8 mouse cellular contexts compared by ENCODE assay signal in the genomic region with DNA sequence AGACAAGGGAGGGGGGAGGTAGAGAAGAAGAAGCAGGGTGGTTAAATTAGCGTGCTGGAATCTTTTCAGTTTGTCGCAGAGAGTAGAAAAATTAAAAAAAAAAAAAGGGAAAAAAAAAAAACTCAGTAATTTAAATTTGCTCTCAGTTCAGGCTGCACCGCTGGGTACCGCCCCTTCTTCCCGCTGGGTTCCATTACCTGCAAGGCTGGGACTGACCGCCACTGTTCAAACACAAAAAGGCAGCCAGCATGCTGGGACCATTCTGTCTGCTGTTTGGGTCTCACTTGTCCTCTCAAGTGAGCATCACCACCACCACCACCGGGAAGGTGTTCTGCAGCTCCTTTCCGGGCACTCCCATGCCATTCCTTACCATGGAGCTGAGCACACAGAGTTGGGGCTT.
DNase-seq lines count a peak whose midpoint lies in the region; ATAC-seq lines count a peak whose summit lies in the region.
"Had no signal": no experiment of that assay in that cellular context is flagged by ENCODE, and none has a peak within 500 bp of the region (broad histone marks: within the 10 kb centered on the region; RNA-seq: fewer than 3 reads in every experiment).

No protein-coding gene starts in this region.

- no peak overlapping the region for H3K4me3 ChIP-seq in kidney, embryonic 14.5 days (ENCODE audit: low read length)
- H3K4me3 ChIP-seq in forebrain, embryonic 10.5 days, result peak overlapping the region; percentile 39
- H3K4me3 ChIP-seq in hindbrain, embryonic 15.5 days, result peak overlapping the region; percentile 39

- DNase-seq in kidney, postnatal 10 days, result peak; percentile 3
- DNase-seq in forebrain, embryonic 10.5 days (ENCODE audit: extremely low spot score, low spot score), result peak; percentile 16
- peak; percentile 24 for DNase-seq in retina, embryonic 14.5 days (ENCODE audit: low spot score)
- DNase-seq in gastrocnemius, postnatal 4 days (ENCODE audit: low spot score in 2 of 2), result no peak
- DNase-seq in thymus, postnatal 4 days, result no peak

- H3K27ac ChIP-seq in kidney, embryonic 14.5 days (ENCODE audit: low read depth, low read length), result no peak overlapping the region
- no peak overlapping the region for H3K27ac ChIP-seq in forebrain, embryonic 10.5 days
- H3K27ac ChIP-seq in hindbrain, embryonic 15.5 days (replicated peaks), result no peak overlapping the region
- H3K27ac ChIP-seq: macrophage had no signal

- no peaks in the 10 kb centered on the region for H3K9me3 ChIP-seq in kidney, embryonic 14.5 days (ENCODE audit: control insufficient read depth, low read length)
- no peaks in the 10 kb centered on the region for H3K9me3 ChIP-seq in forebrain, embryonic 10.5 days
- H3K9me3 ChIP-seq in hindbrain, embryonic 15.5 days, result no peaks in the 10 kb centered on the region

- no peak overlapping the region for H3K4me2 ChIP-seq in kidney, embryonic 14.5 days (replicated peaks; ENCODE audit: low read depth, low read length)
- peak overlapping the region; percentile 63 for H3K4me2 ChIP-seq in hindbrain, embryonic 15.5 days

- no peak for ATAC-seq in kidney, embryonic 14.5 days (ENCODE audit: low FRiP score, low TSS enrichment)
- peak; percentile 68; the same call in 1 of the 2 replicates for ATAC-seq in hindbrain, embryonic 15.5 days (ENCODE audit: low FRiP score, low read depth)

- 42% methylated on average over 8 of the region's 8 CpGs for WGBS in kidney, embryonic 14.5 days
- 16% methylated on average over 8 of the region's 8 CpGs for WGBS in forebrain, embryonic 10.5 days
- 20% methylated on average over 8 of the region's 8 CpGs for WGBS in hindbrain, embryonic 15.5 days

- H3K4me1 ChIP-seq in kidney, embryonic 14.5 days (ENCODE audit: control insufficient read depth, insufficient read depth, low read length), result no peaks in the 10 kb centered on the region
- H3K4me1 ChIP-seq in forebrain, embryonic 10.5 days, result peaks cover 17% of the 10 kb centered on the region
- H3K4me1 ChIP-seq in hindbrain, embryonic 15.5 days (replicated peaks), result 0 out of 2 replicates have a peak, but pooled peaks cover 2% of the 10 kb centered on the region

- H3K36me3 ChIP-seq in kidney, embryonic 14.5 days (ENCODE audit: control insufficient read depth, insufficient read depth, low read length), result no peaks in the 10 kb centered on the region
- no peaks in the 10 kb centered on the region for H3K36me3 ChIP-seq in forebrain, embryonic 10.5 days (replicated peaks)
- H3K36me3 ChIP-seq in hindbrain, embryonic 15.5 days, result no peaks in the 10 kb centered on the region

- H3K27me3 ChIP-seq in kidney, embryonic 14.5 days (ENCODE audit: control insufficient read depth, insufficient read depth, low read length), result no peaks in the 10 kb centered on the region
- no peaks in the 10 kb centered on the region for H3K27me3 ChIP-seq in forebrain, embryonic 10.5 days (ENCODE audit: poor library complexity, severe bottlenecking)
- no peaks in the 10 kb centered on the region for H3K27me3 ChIP-seq in hindbrain, embryonic 15.5 days

- no peak overlapping the region for H3K9ac ChIP-seq in kidney, embryonic 14.5 days (ENCODE audit: low read depth, low read length)
- peak overlapping the region; percentile 43 for H3K9ac ChIP-seq in hindbrain, embryonic 15.5 days

Comparison
In these comparisons a context has a peak if more than half of its experiments do, and no peak if none do; other contexts are left out.
1. DNase-seq: peak in kidney, postnatal 10 days (single experiment), forebrain, embryonic 10.5 days (single experiment) and retina, embryonic 14.5 days (single experiment); none in gastrocnemius, postnatal 4 days (0 of 2) and thymus, postnatal 4 days (single experiment).